Mouse (Mus musculus) ES-Bruce4 (cell line): ENCODE measurements at regions not wholly inside any gene's neighbourhood (a gene's known extent, or its start where the extent isn't known, plus 50 kb on each side); places are given as distances from the start of the nearest gene placed in this dataset.

ENCODE experiments used
- H3K27ac ChIP-seq: 2 replicates; pipeline ENCODE4 v1.5.1; 2012; ENCODE audit warnings: low read length, inconsistent platforms; ENCODE audit not compliant: insufficient read depth
- H3K27me3 ChIP-seq: 2 replicates; pipeline ENCODE4 v1.6.1; 2012; ENCODE audit warnings: mild to moderate bottlenecking, low read length, inconsistent platforms; ENCODE audit not compliant: control insufficient read depth, poor library complexity, insufficient read depth, severe bottlenecking
- H3K36me3 ChIP-seq: 2 replicates; pipeline ENCODE4 v1.6.1; 2012; ENCODE audit warnings: inconsistent platforms, mild to moderate bottlenecking, low read length, moderate library complexity; ENCODE audit not compliant: control insufficient read depth, poor library complexity, insufficient read depth, severe bottlenecking
- H3K4me1 ChIP-seq: one replicate; pipeline ENCODE4 v1.8.1; 2011; ENCODE audit warnings: low read length; ENCODE audit not compliant: control insufficient read depth, insufficient read depth
- H3K4me3 ChIP-seq: 2 replicates; pipeline ENCODE4 v1.5.1; 2011; ENCODE audit warnings: low read depth, mild to moderate bottlenecking, low read length
- H3K9ac ChIP-seq: 2 replicates; pipeline ENCODE4 v1.6.1; 2012; ENCODE audit warnings: low read depth, mild to moderate bottlenecking, inconsistent platforms; ENCODE audit not compliant: poor library complexity, severe bottlenecking
- H3K9me3 ChIP-seq: replicated peaks from 2 replicates; pipeline ENCODE4 v1.6.1; 2012; ENCODE audit warnings: mild to moderate bottlenecking, low read length, inconsistent platforms; ENCODE audit not compliant: control insufficient read depth, poor library complexity, insufficient read depth, severe bottlenecking
- CTCF ChIP-seq: IDR thresholded peaks from one replicate; pipeline ENCODE4 v1.8.1; 2011; ENCODE audit warnings: low read depth, low read length
- EP300 ChIP-seq: IDR thresholded peaks from 2 replicates; pipeline ENCODE4 v1.6.1; 2011; ENCODE audit warnings: low read depth, low read length; ENCODE audit not compliant: insufficient read depth
- POLR2A ChIP-seq: IDR thresholded peaks from one replicate; pipeline ENCODE4 v1.8.1; 2011; ENCODE audit warnings: low read length; ENCODE audit not compliant: insufficient read depth

DNA sequence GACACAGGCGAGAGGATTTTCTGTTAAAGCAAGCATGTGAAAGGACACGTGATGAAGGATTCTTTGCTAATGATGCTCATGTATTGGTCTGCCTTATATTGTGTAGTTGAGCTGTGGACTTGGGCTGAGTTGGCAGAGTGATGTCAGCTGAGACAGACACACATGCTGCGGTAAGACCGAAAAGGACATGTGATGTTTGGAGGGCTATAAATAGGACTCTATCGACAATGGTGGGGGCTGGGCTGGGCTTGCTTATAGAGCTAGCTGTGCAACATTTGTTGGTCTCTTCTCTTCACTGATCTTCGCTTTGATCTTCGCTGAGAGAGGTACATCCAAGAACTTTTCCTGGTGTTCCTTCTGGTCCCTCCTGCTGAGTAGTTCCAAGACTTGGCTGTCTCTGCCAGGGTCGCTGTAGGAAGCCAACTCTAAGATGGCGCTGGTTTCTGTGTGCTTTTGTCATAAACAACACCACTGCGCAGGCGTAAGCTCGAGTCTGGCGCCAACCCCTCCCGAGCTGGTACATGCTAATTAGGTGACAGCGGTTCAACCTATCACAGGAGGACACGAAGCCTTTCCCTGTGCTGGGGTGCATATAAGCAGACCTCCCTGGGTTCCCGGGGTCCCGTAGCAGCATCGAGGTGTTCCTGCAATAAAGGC, 145.8 kb upstream of the Tut7 start:
- Histone ChIP-seq H3K27ac (no peak overlapping the region), H3K9me3 (no peaks in the 10 kb centered on the region; the same call in 1 of the 2 replicates), H3K9ac (no peak overlapping the region), H3K36me3 (no peaks in the 10 kb centered on the region), H3K4me3 (no peak overlapping the region), H3K4me1 (no peaks in the 10 kb centered on the region), H3K27me3 (no peaks in the 10 kb centered on the region; the same call in 1 of the 2 replicates)
- TF ChIP-seq CTCF = no peak
- TF ChIP-seq POLR2A = no peak
- no peak for TF ChIP-seq EP300

DNA sequence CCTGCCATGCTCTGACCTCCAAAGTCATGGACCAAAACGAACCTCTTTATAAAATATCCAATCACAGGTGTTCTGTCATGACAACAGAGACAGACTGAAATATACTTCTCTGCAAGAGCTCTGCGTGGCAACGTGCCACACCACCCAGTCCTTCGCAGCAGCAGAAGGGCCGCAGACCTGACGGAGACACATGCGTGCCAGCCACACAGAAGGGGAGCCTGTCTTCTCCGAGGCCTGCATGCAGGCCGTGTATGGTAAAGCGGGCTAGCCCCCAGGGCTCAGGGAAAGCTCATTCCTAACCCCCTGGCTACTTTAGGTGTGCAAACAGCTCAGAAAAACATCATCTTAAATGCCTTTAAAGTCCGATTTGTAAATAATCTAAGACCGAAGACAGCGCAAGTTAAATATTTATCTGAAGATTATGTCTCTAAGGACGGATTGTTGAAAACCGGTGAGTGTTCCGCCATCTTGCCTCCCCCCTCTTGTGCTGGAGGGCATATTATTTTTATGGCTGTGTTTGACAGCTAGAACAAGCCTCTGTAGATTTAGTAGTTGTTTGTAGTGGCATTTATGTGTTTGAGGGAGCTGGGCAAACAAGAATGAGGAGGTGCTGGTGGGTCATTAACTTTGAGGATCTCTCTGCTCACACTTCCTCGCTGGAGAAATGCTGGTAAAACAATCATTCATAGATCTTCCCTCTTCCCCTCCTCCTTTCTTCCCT, 143.7 kb upstream of the Tut7 start:
- Histone ChIP-seq H3K9me3 (no peaks in the 10 kb centered on the region; the same call in 1 of the 2 replicates), H3K9ac (no peak overlapping the region), H3K4me1 (no peaks in the 10 kb centered on the region), H3K27ac (no peak overlapping the region), H3K4me3 (no peak overlapping the region), H3K36me3 (no peaks in the 10 kb centered on the region), H3K27me3 (no peaks in the 10 kb centered on the region; the same call in 1 of the 2 replicates)
- TF ChIP-seq CTCF (no peak), EP300 (no peak)

DNA sequence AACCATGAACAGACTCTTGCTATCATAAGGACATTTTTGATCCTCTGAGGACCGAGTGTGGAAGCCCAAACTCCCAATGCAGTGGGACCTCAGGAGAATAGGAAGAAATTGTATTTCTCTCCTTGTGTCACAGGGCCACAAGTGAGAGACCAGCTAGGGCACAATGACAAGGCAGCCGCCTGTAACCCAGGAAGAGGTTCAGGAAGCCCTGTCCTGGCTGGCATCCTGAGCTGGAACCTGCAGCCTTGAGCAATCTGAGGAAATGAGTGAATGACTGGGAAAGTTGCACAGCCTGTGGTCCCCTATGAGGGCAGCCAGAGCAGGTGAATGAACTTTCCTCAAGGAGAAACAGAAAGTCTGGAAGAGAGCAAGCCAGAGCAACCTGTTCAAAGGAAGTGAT, 142.0 kb upstream of the Tut7 start:
- H3K27me3 ChIP-seq = no peaks in the 10 kb centered on the region; the same call in 1 of the 2 replicates
- H3K4me1 ChIP-seq = no peaks in the 10 kb centered on the region
- H3K36me3 ChIP-seq = no peaks in the 10 kb centered on the region
- H3K9ac ChIP-seq = no peak overlapping the region
- TF ChIP-seq EP300 = no peak
- TF ChIP-seq POLR2A = no peak
- no peak for TF ChIP-seq CTCF
- H3K4me3 ChIP-seq = no peak overlapping the region
- H3K9me3 ChIP-seq = no peaks in the 10 kb centered on the region; the same call in 1 of the 2 replicates
- no peak overlapping the region for H3K27ac ChIP-seq

DNA sequence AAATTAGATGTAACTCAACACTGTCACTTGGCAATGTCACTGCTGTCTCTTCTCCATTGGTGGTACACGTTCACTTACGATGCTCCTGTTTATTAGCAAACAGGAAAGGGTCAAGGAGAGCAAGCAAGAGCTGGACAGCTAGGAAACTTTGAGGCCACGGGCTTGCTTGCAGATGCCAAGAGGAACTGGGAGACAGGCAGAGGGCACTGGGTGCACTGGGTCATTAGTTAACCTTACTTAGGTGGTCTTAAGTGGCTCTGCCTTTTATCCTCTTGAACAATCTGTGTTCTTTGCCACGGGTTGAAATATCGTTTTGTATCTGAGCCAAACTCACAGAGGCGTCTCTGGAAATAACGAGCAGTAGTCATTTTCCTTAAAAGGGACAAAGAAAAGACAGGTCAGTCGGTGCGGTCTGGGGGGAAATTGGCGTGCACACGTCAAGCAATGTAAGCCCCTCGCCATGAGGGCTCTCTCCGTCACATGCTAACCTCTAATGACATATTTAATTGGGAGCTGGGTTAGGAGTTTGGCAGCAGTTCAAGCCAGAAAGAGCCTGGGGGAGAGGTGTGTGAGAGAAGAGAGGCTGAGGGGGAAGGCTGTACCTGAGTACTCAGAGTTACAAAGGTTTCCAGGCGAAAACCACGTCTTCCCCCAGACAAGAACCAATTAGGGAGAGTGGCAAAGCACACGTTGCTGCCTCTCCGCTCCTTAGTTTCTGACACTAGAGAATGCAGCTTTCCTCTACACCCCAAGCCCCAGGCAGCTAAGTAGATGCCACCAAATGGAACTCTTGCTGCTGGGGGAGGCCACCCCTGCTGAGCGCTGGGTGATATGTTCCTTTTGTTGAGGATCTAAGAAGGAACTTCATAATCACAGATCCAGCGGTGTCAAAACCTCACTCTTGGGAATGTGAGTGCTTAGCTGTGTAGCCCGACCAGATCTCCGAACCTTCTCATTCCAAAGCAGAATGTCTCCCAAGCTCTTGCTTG, 140.0 kb upstream of the Tut7 start:
- Histone ChIP-seq H3K4me3 (no peak overlapping the region), H3K9me3 (no peaks in the 10 kb centered on the region; the same call in 1 of the 2 replicates), H3K9ac (no peak overlapping the region), H3K27me3 (no peaks in the 10 kb centered on the region), H3K36me3 (no peaks in the 10 kb centered on the region), H3K4me1 (no peaks in the 10 kb centered on the region), H3K27ac (no peak overlapping the region)
- TF ChIP-seq EP300 (no peak), CTCF (no peak), POLR2A (no peak)

DNA sequence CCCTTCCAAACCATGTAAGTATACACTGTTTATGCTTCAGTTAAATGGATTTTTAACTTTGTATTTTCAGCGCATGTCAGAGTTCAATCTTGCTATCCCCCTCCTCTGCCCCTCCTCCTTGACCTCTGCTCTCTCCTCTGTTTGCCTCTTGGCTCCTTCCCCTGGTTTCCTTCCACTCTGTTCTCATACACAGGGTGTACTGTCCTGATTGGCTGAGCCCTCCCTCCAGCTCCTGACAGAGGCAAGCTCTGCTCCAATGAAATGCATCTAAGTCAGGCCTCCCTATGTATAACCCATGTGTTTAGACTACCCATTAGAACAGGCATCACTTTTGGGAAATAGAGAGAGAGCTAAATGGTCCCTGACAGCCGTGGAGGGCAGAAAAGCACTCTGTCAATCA, 133.5 kb upstream of the Tut7 start:
- Histone ChIP-seq H3K4me3 (no peak overlapping the region), H3K4me1 (no peaks in the 10 kb centered on the region), H3K36me3 (no peaks in the 10 kb centered on the region), H3K27me3 (no peaks in the 10 kb centered on the region), H3K27ac (no peak overlapping the region), H3K9ac (no peak overlapping the region), H3K9me3 (peaks cover 3% of the 10 kb centered on the region)
- TF ChIP-seq EP300 = no peak
